Mouse (Mus musculus) myocyte (in vitro differentiated cells): ENCODE data around the gene Fam118b. TPM values are rescaled to one million over a fixed set of nuclear protein-coding genes. Genes with fewer than 3 reads are reported as not detected.

Experiments used
- H3K27me3 ChIP-seq: one replicate; pipeline ENCODE4 v1.6.1; 2011; ENCODE audit not compliant: control insufficient read depth, insufficient read depth, insufficient read length
- H3K36me3 ChIP-seq: one replicate; pipeline ENCODE4 v1.6.1; 2011; ENCODE audit not compliant: control insufficient read depth, insufficient read depth
- H3K4me2 ChIP-seq: one replicate; pipeline ENCODE4 v1.6.1; 2011; ENCODE audit warnings: low read depth, control low read depth
- H3K4me3 ChIP-seq: one replicate; pipeline ENCODE4 v1.5.1; 2011; ENCODE audit warnings: mild to moderate bottlenecking, control low read depth, moderate library complexity
- H3K79me2 ChIP-seq: one replicate; pipeline ENCODE4 v1.6.1; 2011; ENCODE audit not compliant: control insufficient read depth, insufficient read depth
- H3ac ChIP-seq: one replicate; pipeline ENCODE4 v1.6.1; 2011; ENCODE audit not compliant: control insufficient read depth, insufficient read length
- CEBPB ChIP-seq: IDR thresholded peaks from 2 replicates; pipeline ENCODE4 v1.6.1; 2011; ENCODE audit warnings: mild to moderate bottlenecking, moderate library complexity; ENCODE audit not compliant: poor library complexity, insufficient read depth, severe bottlenecking
- E2F4 ChIP-seq: IDR thresholded peaks from one replicate; pipeline ENCODE4 v1.6.1; 2011; ENCODE audit warnings: mild to moderate bottlenecking, control low read depth, moderate library complexity; ENCODE audit not compliant: insufficient read depth
- MAX ChIP-seq: IDR thresholded peaks from one replicate; pipeline ENCODE4 v1.6.1; 2011; ENCODE audit warnings: low read depth, mild to moderate bottlenecking, control low read depth
- MYOD1 ChIP-seq, 3 experiments: IDR thresholded peaks; one replicate each; pipeline ENCODE4 v1.6.1; 2011; ENCODE audit warnings: control low read depth in 2 of 3, low read depth in 2 of 3, mild to moderate bottlenecking in 2 of 3, moderate library complexity in 1 of 3; ENCODE audit not compliant: insufficient read length in 2 of 3, control insufficient read depth in 1 of 3
- MYOG ChIP-seq, 3 experiments: IDR thresholded peaks; one replicate each; pipeline ENCODE4 v1.6.1; 2011; ENCODE audit warnings: control low read depth in 2 of 3, low read depth in 2 of 3, mild to moderate bottlenecking in 2 of 3; ENCODE audit not compliant: insufficient read length in 2 of 3, control insufficient read depth in 1 of 3, insufficient read depth in 1 of 3
- POLR2A ChIP-seq: IDR thresholded peaks from one replicate; pipeline ENCODE4 v1.6.1; 2011; ENCODE audit warnings: low read depth, mild to moderate bottlenecking, control low read depth, moderate library complexity; ENCODE audit not compliant: insufficient read length
- POLR2AphosphoS2 ChIP-seq: IDR thresholded peaks from one replicate; pipeline ENCODE4 v1.6.1; 2011; ENCODE audit warnings: low read depth, control low read depth; ENCODE audit not compliant: insufficient read length
- REST ChIP-seq: IDR thresholded peaks from one replicate; pipeline ENCODE4 v1.6.1; 2011; ENCODE audit warnings: mild to moderate bottlenecking, control low read depth, moderate library complexity; ENCODE audit not compliant: insufficient read depth, insufficient read length
- SRF ChIP-seq: IDR thresholded peaks from one replicate; pipeline ENCODE4 v1.6.1; 2011; ENCODE audit warnings: low read depth; ENCODE audit not compliant: control insufficient read depth, insufficient read length
- TCF12 ChIP-seq: IDR thresholded peaks from one replicate; pipeline ENCODE4 v1.6.1; 2011; ENCODE audit warnings: mild to moderate bottlenecking, control low read depth; ENCODE audit not compliant: poor library complexity, insufficient read depth, severe bottlenecking
- TCF3 ChIP-seq: IDR thresholded peaks from one replicate; pipeline ENCODE4 v1.6.1; 2011; ENCODE audit warnings: low read depth, control low read depth; ENCODE audit not compliant: insufficient read length
- USF1 ChIP-seq: IDR thresholded peaks from one replicate; pipeline ENCODE4 v1.6.1; 2011; ENCODE audit warnings: low read depth, mild to moderate bottlenecking, control low read depth, moderate library complexity
- polyA plus RNA-seq: library from polyadenylated mRNA; unstranded; fragments of >200 nt; fragmentation: generic; extraction: Trizol; gene quantifications from one replicate; pipeline ENCODE4 v1.2.1, GENCODE M21; 2012; ENCODE audit warnings: missing spikeins

Fam118b gene
- 27.1 TPM for polyA plus RNA-seq

GRCm38 (mm10) chr9:35267146-35267975 lies at the start of gene Fam118b, which contains the start of gene Rpusd4:
Fam118b (minus strand) TSS chr9:35267805.
Rpusd4 (plus strand) TSS chr9:35267865.
- H3K4me2 ChIP-seq, result peak within 1 kb of the TSS; percentile 97
- H3K4me3 ChIP-seq, result peak within 1 kb of the TSS; percentile 99
- TF ChIP-seq POLR2A (peak; percentile 100), REST (no peak), SRF (peak; percentile 28), MYOG (IDR thresholded peaks at IDR 0.05; ENCODE audit: control insufficient read depth in 1 of 3, insufficient read depth in 1 of 3, insufficient read length in 2 of 3, low read depth in 2 of 3) (peak in 2 of 3 experiments; percentile 59 to 62), MAX (no peak), POLR2AphosphoS2 (peak; percentile 99), CEBPB (no peak), USF1 (peak; percentile 92), MYOD1 (IDR thresholded peaks at IDR 0.05; ENCODE audit: control insufficient read depth in 1 of 3, insufficient read length in 2 of 3, low read depth in 2 of 3) (peak in 2 of 3 experiments; percentile 25 to 67), TCF3 (no peak)
- H3K36me3 ChIP-seq, result peaks cover 14% of the 10 kb centered on the region
- peaks cover 54% of the 10 kb centered on the region for H3K79me2 ChIP-seq
- H3K27me3 ChIP-seq, result no peaks in the 10 kb centered on the region
- H3ac ChIP-seq, result peak within 1 kb of the TSS; percentile 83

- Histone ChIP-seq H3K27me3 (no peaks in the 10 kb centered on the region), H3K79me2 (no peaks in the 10 kb centered on the region), H3ac (no peak overlapping the region), H3K4me2 (no peak overlapping the region), H3K36me3 (no peaks in the 10 kb centered on the region), H3K4me3 (no peak overlapping the region)
- TF ChIP-seq USF1 (no peak), MYOD1 (IDR thresholded peaks at IDR 0.05; ENCODE audit: control insufficient read depth in 1 of 3, insufficient read length in 2 of 3, low read depth in 2 of 3) (peak in 1 of 3 experiments; percentile 50), MAX (no peak), E2F4 (no peak), POLR2AphosphoS2 (no peak), TCF12 (no peak), MYOG (IDR thresholded peaks at IDR 0.05; ENCODE audit: control insufficient read depth in 1 of 3, insufficient read depth in 1 of 3, insufficient read length in 2 of 3, low read depth in 2 of 3) (peak in 1 of 3 experiments; percentile 22), TCF3 (no peak)
Observed at GRCm38 (mm10) chr9:35316771-35317211, 49.2 kb upstream of the Fam118b start.

GRCm38 (mm10) chr9:35314254-35314653 lies 46.6 kb upstream of the Fam118b start:
- Histone ChIP-seq H3K36me3 (no peaks in the 10 kb centered on the region), H3K79me2 (no peaks in the 10 kb centered on the region), H3K4me2 (no peak overlapping the region), H3K27me3 (no peaks in the 10 kb centered on the region), H3ac (no peak overlapping the region), H3K4me3 (no peak overlapping the region)
- TF ChIP-seq E2F4 (no peak), TCF12 (no peak), CEBPB (no peak)

GRCm38 (mm10) chr9:35313601-35314000 lies 46.0 kb upstream of the Fam118b start:
- Histone ChIP-seq H3K36me3 (no peaks in the 10 kb centered on the region), H3K4me2 (no peak overlapping the region), H3K27me3 (no peaks in the 10 kb centered on the region), H3K4me3 (no peak overlapping the region), H3K79me2 (no peaks in the 10 kb centered on the region), H3ac (no peak overlapping the region)
- TF ChIP-seq USF1 (no peak), TCF12 (no peak), CEBPB (no peak), MYOG (IDR thresholded peaks at IDR 0.05; ENCODE audit: control insufficient read depth in 1 of 3, insufficient read depth in 1 of 3, insufficient read length in 2 of 3, low read depth in 2 of 3) (peak in 1 of 3 experiments; percentile 25), E2F4 (no peak), TCF3 (no peak), POLR2A (no peak), POLR2AphosphoS2 (no peak), MAX (no peak)

- no peak overlapping the region for H3ac ChIP-seq
- no peaks in the 10 kb centered on the region for H3K36me3 ChIP-seq
- H3K4me2 ChIP-seq, result no peak overlapping the region
- H3K79me2 ChIP-seq, result no peaks in the 10 kb centered on the region
- H3K4me3 ChIP-seq, result no peak overlapping the region
- H3K27me3 ChIP-seq, result no peaks in the 10 kb centered on the region
- TF ChIP-seq TCF3 (no peak), POLR2A (no peak), CEBPB (no peak), SRF (no peak), MAX (no peak), POLR2AphosphoS2 (no peak), MYOD1 (IDR thresholded peaks at IDR 0.05; ENCODE audit: control insufficient read depth in 1 of 3, insufficient read length in 2 of 3, low read depth in 2 of 3) (no peak), TCF12 (no peak), USF1 (no peak)
Observed at GRCm38 (mm10) chr9:35312516-35312915, 44.9 kb upstream of the Fam118b start.
